In the genomic region with DNA sequence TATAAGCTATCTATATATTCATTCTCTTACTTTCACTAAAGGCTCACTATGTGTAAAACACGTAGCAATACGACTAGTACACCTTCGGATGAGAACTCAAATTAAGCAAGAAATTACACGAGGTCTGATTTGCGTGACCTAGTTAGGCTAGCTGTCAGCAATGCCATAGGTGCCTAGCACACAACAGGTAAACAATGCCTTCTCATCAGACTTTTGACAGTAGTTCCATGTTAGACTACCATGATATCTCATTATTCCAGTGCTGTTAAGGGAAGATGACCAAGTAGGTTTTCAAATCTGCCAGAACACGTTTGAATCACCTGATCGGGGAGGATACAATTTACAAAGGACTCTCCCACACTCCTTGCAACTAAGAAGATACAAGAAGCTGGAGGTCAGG, we compare ENCODE assay signal across 10 mouse cellular contexts. TPM values are rescaled to one million over a fixed set of nuclear protein-coding genes. Genes with fewer than 3 reads are reported as not detected.
DNase-seq lines count a peak whose midpoint lies in the region; ATAC-seq and TF ChIP-seq lines count a peak whose summit lies in the region.
"Had no signal": no experiment of that assay in that cellular context is flagged by ENCODE, and none has a peak within 500 bp of the region (broad histone marks: within the 10 kb centered on the region; RNA-seq: fewer than 3 reads in every experiment).

No protein-coding gene starts in this region.

- ATAC-seq in hematopoietic stem cell, adult 5-6 weeks (replicated peaks in 1 of 2; ENCODE audit: insufficient read depth in 1 of 2, low FRiP score in 2 of 2, low TSS enrichment in 1 of 2, low read depth in 1 of 2, poor library complexity in 2 of 2, severe bottlenecking in 2 of 2) = peak; percentile 12 to 19; a peak in 1 of 4 replicates

- no peak for TF ChIP-seq RAD21 in MEL (IDR thresholded peaks at IDR 0.05; ENCODE audit: low read depth, low read length)

- peak overlapping the region; percentile 83 for H3K9ac ChIP-seq in MEL (ENCODE audit: control insufficient read depth, low read depth, low read length, poor library complexity, severe bottlenecking)

- DNase-seq in heart, embryonic 10.5 days (ENCODE audit: low spot score) = no peak
- DNase-seq in heart, adult 9 months (ENCODE audit: low spot score in 2 of 2) = no peak
- DNase-seq in MEL (ENCODE audit: low read depth, low spot score) = no peak
- no peak for DNase-seq in retina, postnatal 1 day
- no peak for DNase-seq in T-cell, adult 2 months (ENCODE audit: low spot score)
- DNase-seq in cerebellum, adult 9-11 months = no peak

- H3K27me3 ChIP-seq in heart, embryonic 10.5 days (ENCODE audit: insufficient read depth, poor library complexity, severe bottlenecking) = no peaks in the 10 kb centered on the region
- H3K27me3 ChIP-seq in MEL (ENCODE audit: control insufficient read depth in 1 of 2, insufficient read depth in 2 of 2, low read length in 2 of 2) = no peaks in the 10 kb centered on the region
- no peaks in the 10 kb centered on the region for H3K27me3 ChIP-seq in megakaryocyte, embryonic 14.5 days (replicated peaks)
- H3K27me3 ChIP-seq: CH12.LX had no signal

- H3K27ac ChIP-seq in heart, embryonic 10.5 days = peak overlapping the region; percentile 88
- H3K27ac ChIP-seq in MEL (ENCODE audit: control insufficient read depth, low read depth, low read length) = peak overlapping the region; percentile 47; the same call in 1 of the 2 replicates

- TF ChIP-seq POLR2A in MEL (IDR thresholded peaks at IDR 0.05; ENCODE audit: control insufficient read depth in 1 of 2, insufficient read depth in 1 of 2, low read depth in 1 of 2, low read length in 2 of 2, poor library complexity in 1 of 2) = no peak

- H3K79me2 ChIP-seq in MEL (ENCODE audit: control insufficient read depth, insufficient read depth, low read length, poor library complexity) = no peaks in the 10 kb centered on the region; the same call in 1 of the 2 replicates

- H3K36me3 ChIP-seq in heart, embryonic 10.5 days = 0 out of 2 replicates have a peak, but pooled peaks cover 7% of the 10 kb centered on the region
- peaks cover 4 to 8% of the 10 kb centered on the region in 2 experiments; a peak in 3 of 4 replicates for H3K36me3 ChIP-seq in MEL (ENCODE audit: control insufficient read depth in 1 of 2, insufficient read depth in 2 of 2, low read length in 2 of 2)
- H3K36me3 ChIP-seq in megakaryocyte, embryonic 14.5 days (replicated peaks; ENCODE audit: low read length) = peaks cover 19% of the 10 kb centered on the region

- TF ChIP-seq EP300 in MEL (IDR thresholded peaks at IDR 0.05; ENCODE audit: low read depth in 1 of 2, low read length in 2 of 2) = no peak

- H3K4me1 ChIP-seq in heart, embryonic 10.5 days = 0 out of 2 replicates have a peak, but pooled peaks cover 6% of the 10 kb centered on the region
- peaks cover 0 to 2% of the 10 kb centered on the region in 2 experiments; a peak in 1 of 4 replicates for H3K4me1 ChIP-seq in MEL (ENCODE audit: control insufficient read depth in 1 of 2, insufficient read depth in 2 of 2, low read length in 2 of 2)
- H3K4me1 ChIP-seq in megakaryocyte, embryonic 14.5 days = peaks cover 14% of the 10 kb centered on the region

- 44% methylated on average over 7 of the region's 7 CpGs for WGBS in heart, embryonic 10.5 days

- H3K4me3 ChIP-seq in heart, embryonic 10.5 days = peak overlapping the region; percentile 80
- H3K4me3 ChIP-seq in MEL (ENCODE audit: control insufficient read depth in 1 of 2, insufficient read depth in 1 of 2, low read depth in 2 of 2, low read length in 2 of 2) = peak overlapping the region; percentile 79 to 97
- H3K4me3 ChIP-seq in megakaryocyte, embryonic 14.5 days (replicated peaks) = peak overlapping the region; percentile 97

- H3K9me3 ChIP-seq in heart, embryonic 10.5 days = no peaks in the 10 kb centered on the region
- no peaks in the 10 kb centered on the region for H3K9me3 ChIP-seq in MEL (replicated peaks; ENCODE audit: insufficient read depth, low read length)
- H3K9me3 ChIP-seq in megakaryocyte, embryonic 14.5 days = no peaks in the 10 kb centered on the region

- no peak for TF ChIP-seq CTCF in MEL (IDR thresholded peaks at IDR 0.05 in 2 of 3, conservative IDR thresholded peaks at IDR 0.05 in 1 of 3; ENCODE audit: control insufficient read depth in 1 of 3, insufficient read depth in 1 of 3, low read depth in 2 of 3, low read length in 3 of 3, poor library complexity in 1 of 3, severe bottlenecking in 1 of 3)

TF ChIP-seq in MEL, 35 proteins besides CTCF, POLR2A, EP300 and RAD21:
- TF ChIP-seq POLR2AphosphoS2 (IDR thresholded peaks at IDR 0.05; ENCODE audit: low read length) (no peak), USF2 (IDR thresholded peaks at IDR 0.05; ENCODE audit: borderline replicate concordance in 1 of 2, insufficient read depth in 1 of 2, low read depth in 1 of 2, low read length in 2 of 2) (no peak), USF1 (IDR thresholded peaks at IDR 0.05; ENCODE audit: low read depth, low read length) (0 out of 2 replicates have a peak, but pooled peaks have one; percentile 14), ZKSCAN1 (IDR thresholded peaks at IDR 0.05; ENCODE audit: low read depth, low read length) (no peak), TBP (IDR thresholded peaks at IDR 0.05; ENCODE audit: low read depth, low read length) (no peak), UBTF (IDR thresholded peaks at IDR 0.05; ENCODE audit: borderline replicate concordance, insufficient read depth, low read depth, low read length) (no peak), NELFE (IDR thresholded peaks at IDR 0.05; ENCODE audit: low read depth, low read length) (no peak), MEF2A (IDR thresholded peaks at IDR 0.05; ENCODE audit: extremely low read depth, insufficient replicate concordance, low read depth, low read length, poor library complexity, severe bottlenecking) (no peak)

RNA-seq across cellular contexts. Expression of a gene that starts 1.7 kb away (rescaled TPM):
- polyA plus RNA-seq in heart, embryonic 10.5 days (2016; fragmentation: Nextera tagmentation; extraction: Ambion mirVana) = 7.9 and 8.6 TPM in 2 replicates
- 21.3 and 22.7 TPM in 2 replicates for total RNA-seq in MEL (2012; rRNA removed)
- polyA plus RNA-seq in MEL (2012; ENCODE audit: insufficient read depth in 1 of 2, insufficient read length in 2 of 2, low read depth in 1 of 2, low replicate concordance in 2 of 2, missing spikeins in 1 of 2) = 10 to 100 TPM in 1 of 2 experiments, not detected in 1; 10.5 TPM
- 16.2 and 23.6 TPM in 2 replicates for total RNA-seq in hematopoietic stem cell, adult 5-6 weeks (2017)
- 3.3 TPM in 1 of 2 replicates, not detected in the other for polyA plus RNA-seq in megakaryocyte, embryonic 14.5 days (2012; ENCODE audit: insufficient read depth, low replicate concordance)
- total RNA-seq: CH12.LX had no signal

RNA-seq across cellular contexts. Expression of a gene that starts 1.8 kb away (rescaled TPM):
- polyA plus RNA-seq in heart, embryonic 10.5 days (2016; fragmentation: Nextera tagmentation; extraction: Ambion mirVana) = not detected in 2 replicates
- not detected in 2 replicates for total RNA-seq in MEL (2012; rRNA removed)
- polyA plus RNA-seq in MEL (2012; ENCODE audit: insufficient read depth in 1 of 2, insufficient read length in 2 of 2, low read depth in 1 of 2, low replicate concordance in 2 of 2, missing spikeins in 1 of 2) = not detected
- not detected in 2 replicates for total RNA-seq in hematopoietic stem cell, adult 5-6 weeks (2017)
- not detected in 2 replicates for polyA plus RNA-seq in megakaryocyte, embryonic 14.5 days (2012; ENCODE audit: insufficient read depth, low replicate concordance)
- total RNA-seq: CH12.LX; layer of hippocampus, postnatal 10 days had no signal
